Mouse (Mus musculus): Measurements from ENCODE around the gene Cgas. TPM values are rescaled to one million over a fixed set of nuclear protein-coding genes. Genes with fewer than 3 reads are reported as not detected.

Gene Cgas
- polyA plus RNA-seq, 1 experiment from 2014 or later = 3.4 TPM

GRCm38 (mm10) chr9:78389981-78390380, 53.1 kb downstream of the Cgas start:
- Histone ChIP-seq H3K36me3 (ENCODE audit: insufficient read depth) (no peaks in the 10 kb centered on the region), H3K4me2 (no peak overlapping the region), H3K27me3 (ENCODE audit: insufficient read depth, low read length) (peaks cover 27% of the 10 kb centered on the region), H3K4me1 (ENCODE audit: insufficient read depth) (no peaks in the 10 kb centered on the region), H3K9me3 (ENCODE audit: low read depth, low read length) (no peaks in the 10 kb centered on the region), H3K27ac (ENCODE audit: low read depth) (no peak overlapping the region), H3K4me3 (ENCODE audit: low read depth, low read length) (no peak overlapping the region), H3K9ac (no peak overlapping the region)
- no peak for TF ChIP-seq CTCF (IDR thresholded peaks at IDR 0.05; ENCODE audit: low read depth)
- 32% methylated on average over 5 of the region's 5 CpGs for WGBS
- no peak for ATAC-seq (ENCODE audit: insufficient read depth)
- DNase-seq = no peak

- H3K36me3 ChIP-seq (ENCODE audit: insufficient read depth) = no peaks in the 10 kb centered on the region
- H3K9me3 ChIP-seq (ENCODE audit: low read depth, low read length) = no peaks in the 10 kb centered on the region
- no peak overlapping the region for H3K4me2 ChIP-seq
- H3K27me3 ChIP-seq (ENCODE audit: insufficient read depth, low read length) = no peaks in the 10 kb centered on the region
- H3K27ac ChIP-seq (ENCODE audit: low read depth) = no peak overlapping the region
- no peaks in the 10 kb centered on the region for H3K4me1 ChIP-seq (ENCODE audit: insufficient read depth)
- WGBS = 89% methylated on average over 7 of the region's 7 CpGs
- no peak for ATAC-seq (ENCODE audit: insufficient read depth)
- TF ChIP-seq CTCF (IDR thresholded peaks at IDR 0.05; ENCODE audit: low read depth) = no peak
- H3K4me3 ChIP-seq (ENCODE audit: low read depth, low read length) = no peak overlapping the region
- H3K9ac ChIP-seq = no peak overlapping the region
- DNase-seq = no peak
These were observed 56.1 kb downstream of the Cgas start for GRCm38 (mm10) chr9:78386947-78387346.

GRCm38 (mm10) chr9:78385893-78386292, 57.1 kb downstream of the Cgas start:
- Histone ChIP-seq H3K9ac (no peak overlapping the region), H3K4me2 (no peak overlapping the region), H3K27me3 (ENCODE audit: insufficient read depth, low read length) (no peaks in the 10 kb centered on the region), H3K36me3 (ENCODE audit: insufficient read depth) (no peaks in the 10 kb centered on the region), H3K4me3 (ENCODE audit: low read depth, low read length) (no peak overlapping the region), H3K27ac (ENCODE audit: low read depth) (no peak overlapping the region), H3K4me1 (ENCODE audit: insufficient read depth) (no peaks in the 10 kb centered on the region), H3K9me3 (ENCODE audit: low read depth, low read length) (no peaks in the 10 kb centered on the region)
- DNase-seq (peak; percentile 47), ATAC-seq (ENCODE audit: insufficient read depth) (no peak)
- WGBS = 46% methylated on average over 3 of the region's 3 CpGs
- peak; percentile 72 for TF ChIP-seq CTCF (IDR thresholded peaks at IDR 0.05; ENCODE audit: low read depth)

Small RNA genes lying within 50 kb of the gene (microRNA-seq; reads per million reads assigned to microRNA genes)
- gene Gm26377 (ENCODE audit: borderline number of aligned reads) = not detected

Other genes with a start within 250 kb of the Cgas start
- not detected in 2 replicates for gene Gsta1, start 212.6 kb downstream of the Cgas start, polyA plus RNA-seq (2014; fragmentation: Nextera tagmentation; extraction: Ambion mirVana)
- gene Gm3776, start 186.1 kb downstream of the Cgas start, polyA plus RNA-seq (2014; fragmentation: Nextera tagmentation; extraction: Ambion mirVana) = not detected in 2 replicates
- gene Gm10639, start 153.3 kb downstream of the Cgas start, polyA plus RNA-seq (2014; fragmentation: Nextera tagmentation; extraction: Ambion mirVana) = not detected in 2 replicates
- not detected in 2 replicates for gene Omt2a, start 128.4 kb downstream of the Cgas start, polyA plus RNA-seq (2014; fragmentation: Nextera tagmentation; extraction: Ambion mirVana)
- not detected in 2 replicates for gene Omt2b, start 115.6 kb downstream of the Cgas start, polyA plus RNA-seq (2014; fragmentation: Nextera tagmentation; extraction: Ambion mirVana)
- 0.21 TPM in 1 of 2 replicates, not detected in the other for gene Gsta2, start 87.4 kb downstream of the Cgas start, polyA plus RNA-seq (2014; fragmentation: Nextera tagmentation; extraction: Ambion mirVana)
- not detected in 2 replicates for gene Dppa5a, start 75.1 kb downstream of the Cgas start, polyA plus RNA-seq (2014; fragmentation: Nextera tagmentation; extraction: Ambion mirVana)
- gene Ooep, start 64.5 kb downstream of the Cgas start, polyA plus RNA-seq (2014; fragmentation: Nextera tagmentation; extraction: Ambion mirVana) = 1.7 and 2.9 TPM in 2 replicates
- 0.14 and 0.18 TPM in 2 replicates for gene Ddx43, start 47.5 kb downstream of the Cgas start, polyA plus RNA-seq (2014; fragmentation: Nextera tagmentation; extraction: Ambion mirVana)
- 25.0 and 26.8 TPM in 2 replicates for gene Mto1, start 5.0 kb upstream of the Cgas start, polyA plus RNA-seq (2014; fragmentation: Nextera tagmentation; extraction: Ambion mirVana)
- gene Gm17324, start 5.5 kb upstream of the Cgas start, polyA plus RNA-seq (2014; fragmentation: Nextera tagmentation; extraction: Ambion mirVana) = 0.38 and 1.0 TPM in 2 replicates
- 5,431 and 5,487 TPM in 2 replicates for gene Eef1a1, start 45.9 kb upstream of the Cgas start, polyA plus RNA-seq (2014; fragmentation: Nextera tagmentation; extraction: Ambion mirVana)
- gene Slc17a5, start 144.8 kb upstream of the Cgas start, polyA plus RNA-seq (2014; fragmentation: Nextera tagmentation; extraction: Ambion mirVana) = 12.2 and 12.7 TPM in 2 replicates
- gene Cd109, start 172.3 kb upstream of the Cgas start, polyA plus RNA-seq (2014; fragmentation: Nextera tagmentation; extraction: Ambion mirVana) = 14.2 and 14.4 TPM in 2 replicates